Mouse (Mus musculus) neural tube, embryonic 11.5 days (tissue): Measurements from ENCODE around the gene Mia. TPM values are rescaled to one million over a fixed set of nuclear protein-coding genes. Genes with fewer than 3 reads are reported as not detected.

Source experiments
- ATAC-seq: fragments of 200-750 bp; cut with Nextera tagmentation; 2 replicates; pipeline ENCODE4 v1.8.0; 2017; ENCODE audit warnings: moderate number of reproducible peaks, mild to moderate bottlenecking, moderate TSS enrichment, moderate library complexity; ENCODE audit not compliant: insufficient read depth, low FRiP score, low TSS enrichment
- DNase-seq: peaks from one replicate; pipeline ENCODE4 v3.0.0-alpha.2; 2015; ENCODE audit warnings: low spot score
- H3K27ac ChIP-seq: fragments of 300-500 bp; sonication (generic); 2 replicates; pipeline ENCODE4 v1.5.1; 2014; ENCODE audit warnings: low read depth, mild to moderate bottlenecking, low read length
- H3K27me3 ChIP-seq: fragments of 300-500 bp; sonication (generic); 2 replicates; pipeline ENCODE4 v1.6.1; 2014; ENCODE audit warnings: mild to moderate bottlenecking, low read length, mixed read lengths; ENCODE audit not compliant: control insufficient read depth, insufficient read depth
- H3K36me3 ChIP-seq: fragments of 300-500 bp; sonication (generic); 2 replicates; pipeline ENCODE4 v1.6.1; 2014; ENCODE audit warnings: mild to moderate bottlenecking, low read length, moderate library complexity, mixed read lengths; ENCODE audit not compliant: control insufficient read depth, insufficient read depth
- H3K4me1 ChIP-seq: fragments of 300-500 bp; sonication (generic); 2 replicates; pipeline ENCODE4 v1.6.1; 2014; ENCODE audit warnings: low read length, mixed read lengths; ENCODE audit not compliant: control insufficient read depth, insufficient read depth
- H3K4me2 ChIP-seq: fragments of 300-500 bp; sonication (generic); 2 replicates; pipeline ENCODE4 v1.6.1; 2014; ENCODE audit warnings: low read depth, mild to moderate bottlenecking, moderate library complexity
- H3K4me3 ChIP-seq: fragments of 300-500 bp; sonication (generic); 2 replicates; pipeline ENCODE4 v1.5.1; 2014; ENCODE audit warnings: low read depth, low read length
- H3K9ac ChIP-seq: fragments of 300-500 bp; sonication (generic); 2 replicates; pipeline ENCODE4 v1.6.1; 2014; ENCODE audit warnings: mild to moderate bottlenecking, low read length
- H3K9me3 ChIP-seq: fragments of 300-500 bp; sonication (generic); 2 replicates; pipeline ENCODE4 v1.6.1; 2016; ENCODE audit warnings: low read length; ENCODE audit not compliant: control insufficient read depth
- WGBS: fragments of 180-500 bp; shearing (Covaris S2); extraction: QIAGEN DNeasy Blood & Tissue Kit; methylation state at CpG from one replicate; pipeline ENCODE4 v1.1.7; 2014; 5-methylcytosine and 5-hydroxymethylcytosine counted together
- microRNA counts: library from miRNA; unstranded; fragments of <30 nt; microRNA quantifications from one replicate; lab custom pipeline; 2015
- microRNA-seq: library from miRNA; unstranded; fragments of <30 nt; microRNA quantifications from one replicate; pipeline ENCODE4, GENCODE M21; 2016
- polyA plus RNA-seq: library from polyadenylated mRNA; unstranded; fragments of >200 nt; fragmentation: Nextera tagmentation; extraction: Ambion mirVana; gene quantifications from 2 replicates; pipeline ENCODE4 v1.2.1, GENCODE M21; 2014

The Mia gene
- polyA plus RNA-seq, 1 experiment from 2014 or later, result 0.60 TPM

DNA sequence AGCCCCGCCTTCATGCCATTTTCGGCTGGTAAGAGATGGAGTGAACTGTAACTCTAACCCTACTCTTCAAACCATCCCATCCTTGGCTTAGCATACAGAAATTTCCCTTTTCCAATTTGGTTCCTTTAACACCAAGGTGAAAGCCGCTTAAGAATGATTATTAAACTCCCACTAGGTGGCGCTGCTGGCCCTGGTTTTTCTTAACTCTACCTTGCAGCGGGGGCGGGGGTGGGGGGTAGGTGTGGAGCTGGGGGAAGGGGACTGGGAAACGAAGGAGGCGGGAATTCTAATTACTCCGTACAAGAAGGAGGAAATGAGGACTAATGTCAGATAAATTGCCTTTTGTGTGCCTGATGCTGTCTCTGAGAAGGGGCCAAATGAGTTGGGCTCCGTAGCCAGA, 48.4 kb downstream of the Mia start:
- H3K4me2 ChIP-seq, result no peak overlapping the region
- H3K9ac ChIP-seq, result no peak overlapping the region
- 12% methylated on average over 10 of the region's 10 CpGs for WGBS
- H3K4me3 ChIP-seq, result no peak overlapping the region
- no peaks in the 10 kb centered on the region for H3K27me3 ChIP-seq
- no peaks in the 10 kb centered on the region for H3K4me1 ChIP-seq
- H3K27ac ChIP-seq, result no peak overlapping the region
- no peaks in the 10 kb centered on the region for H3K36me3 ChIP-seq
- DNase-seq (peak; percentile 60), ATAC-seq (no peak)
- no peaks in the 10 kb centered on the region for H3K9me3 ChIP-seq

DNA sequence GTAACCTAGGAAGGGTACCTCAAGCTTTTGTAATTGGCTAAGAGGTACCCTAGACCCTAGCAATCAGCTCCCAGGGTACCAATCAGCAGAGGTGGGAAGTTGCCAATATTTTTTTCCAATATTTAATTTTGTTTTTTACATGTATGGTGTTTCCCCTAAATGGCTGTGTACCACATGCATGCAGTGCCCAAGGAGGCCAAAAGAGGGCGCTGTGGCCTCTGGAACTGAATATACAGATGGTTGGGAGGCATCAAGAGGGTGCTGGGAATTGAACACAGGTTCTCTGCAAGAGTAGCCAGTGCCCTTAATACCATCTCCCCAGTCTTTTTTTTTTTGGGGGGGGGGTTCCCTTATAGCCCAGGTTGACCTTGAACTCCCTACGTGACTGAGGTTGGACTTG, 49.6 kb downstream of the Mia start:
- DNase-seq, result no peak

DNA sequence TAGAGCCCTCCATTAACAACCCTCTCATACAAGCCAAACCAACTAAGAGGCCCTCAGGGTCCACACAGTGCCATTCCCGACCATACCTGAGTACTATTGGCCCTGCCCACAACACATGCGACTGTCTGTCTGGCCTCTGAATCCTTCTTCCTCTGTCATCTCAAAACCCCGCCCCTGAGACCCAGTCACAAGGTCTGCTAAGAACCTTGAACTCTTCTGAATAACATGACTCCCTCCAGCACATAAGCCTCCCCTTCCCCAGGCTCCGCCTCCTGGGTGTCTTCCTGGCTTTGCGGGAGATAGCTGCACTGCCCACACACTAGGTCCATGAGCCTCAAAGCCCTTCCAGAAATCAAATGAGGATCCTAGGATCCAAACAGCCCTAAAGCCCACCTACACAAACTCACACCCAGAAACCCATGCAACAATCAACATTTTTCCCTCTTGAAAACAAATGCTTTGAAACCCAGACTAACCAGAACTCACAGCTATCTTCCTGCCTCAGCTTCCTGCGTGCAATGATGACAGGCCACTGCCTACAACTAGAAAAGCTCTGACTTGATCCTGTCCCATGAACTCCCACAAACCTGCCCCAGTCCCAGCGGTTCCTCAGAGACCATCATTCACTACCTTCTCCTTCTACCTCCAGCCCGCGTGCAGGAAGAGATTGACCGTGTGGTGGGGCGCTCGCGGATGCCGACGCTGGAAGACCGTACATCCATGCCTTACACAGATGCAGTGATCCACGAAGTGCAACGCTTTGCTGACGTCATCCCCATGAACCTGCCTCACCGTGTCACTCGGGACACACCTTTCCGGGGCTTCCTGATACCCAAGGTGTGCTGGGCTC, 50.2 kb downstream of the Mia start:
- DNase-seq (no peak), ATAC-seq (no peak)
- no peaks in the 10 kb centered on the region for H3K36me3 ChIP-seq
- no peak overlapping the region for H3K4me3 ChIP-seq
- H3K4me2 ChIP-seq, result no peak overlapping the region
- no peaks in the 10 kb centered on the region for H3K27me3 ChIP-seq
- 87% methylated on average over 22 of the region's 22 CpGs for WGBS
- H3K4me1 ChIP-seq, result no peaks in the 10 kb centered on the region
- no peak overlapping the region for H3K9ac ChIP-seq
- no peaks in the 10 kb centered on the region for H3K9me3 ChIP-seq
- H3K27ac ChIP-seq, result no peak overlapping the region

More for the DNA sequence above, 49.6 kb downstream of the Mia start:
- Histone ChIP-seq H3K9me3 (no peaks in the 10 kb centered on the region), H3K27me3 (no peaks in the 10 kb centered on the region), H3K36me3 (no peaks in the 10 kb centered on the region), H3K4me2 (no peak overlapping the region), H3K27ac (no peak overlapping the region), H3K4me3 (no peak overlapping the region), H3K9ac (no peak overlapping the region), H3K4me1 (no peaks in the 10 kb centered on the region)
- WGBS, result 65% methylated on average over 2 of the region's 2 CpGs
- ATAC-seq, result no peak

DNA sequence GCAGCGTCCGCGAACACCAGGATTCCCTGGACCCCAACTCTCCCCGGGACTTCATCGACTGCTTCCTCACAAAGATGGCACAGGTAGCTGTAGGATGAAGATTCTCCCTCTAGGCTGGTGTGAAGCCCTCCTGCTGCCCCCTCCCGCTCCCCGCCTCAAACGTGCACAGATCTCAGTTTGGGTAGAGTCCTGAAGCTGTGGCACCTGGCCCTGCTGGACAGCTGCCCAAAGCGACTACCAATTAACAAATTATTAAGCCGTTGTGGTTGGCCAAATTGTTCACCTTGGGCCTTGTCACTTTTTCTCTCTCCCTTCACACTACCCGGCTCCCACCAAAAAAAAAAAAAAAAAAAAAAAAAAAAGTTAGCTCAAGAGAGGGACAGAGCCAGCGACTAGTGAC, 51.1 kb downstream of the Mia start:
- 92% methylated on average over 12 of the region's 12 CpGs for WGBS
- ATAC-seq (no peak), DNase-seq (no peak)
- H3K9me3 ChIP-seq, result no peaks in the 10 kb centered on the region
- H3K27me3 ChIP-seq, result no peaks in the 10 kb centered on the region
- no peak overlapping the region for H3K9ac ChIP-seq
- no peak overlapping the region for H3K4me3 ChIP-seq
- no peak overlapping the region for H3K4me2 ChIP-seq
- H3K36me3 ChIP-seq, result no peaks in the 10 kb centered on the region
- no peaks in the 10 kb centered on the region for H3K4me1 ChIP-seq
- no peak overlapping the region for H3K27ac ChIP-seq

MicroRNA genes within 50 kb of the gene (microRNA counts, 519-probe panel; counts per million panel counts)
- microRNA mmu-miR-1191 (lab: Ali Mortazavi, UCI), result 171 counts per million, percentile 57 among the panel's probes with 10 or more counts

Small RNAs within 50 kb of the gene (microRNA-seq; reads per million reads assigned to microRNA genes)
- 2.9 reads per million, percentile 4 among the genes with 10 or more reads in this experiment for gene Mir1191
- gene Mir3101, result 0.78 reads per million

Other genes with a start within 250 kb of the Mia start
- gene Cyp2a22, start 241.8 kb downstream of the Mia start, polyA plus RNA-seq, result not detected in 2 replicates
- not detected in 2 replicates for gene Cyp2a12, start 152.1 kb downstream of the Mia start, polyA plus RNA-seq
- gene Cyp2f2, start 61.2 kb downstream of the Mia start, polyA plus RNA-seq, result not detected in 2 replicates
- gene Cyp2t4, start 27.4 kb downstream of the Mia start, polyA plus RNA-seq, result not detected in 2 replicates
- 51.0 and 54.6 TPM in 2 replicates for gene Egln2, start 14.4 kb downstream of the Mia start, polyA plus RNA-seq
- gene Rab4b, start 2.3 kb downstream of the Mia start, polyA plus RNA-seq, result 67.0 and 72.6 TPM in 2 replicates
- gene Gm21983, start 71 bp downstream of the Mia start, polyA plus RNA-seq, result not detected in 2 replicates
- 3.8 and 4.4 TPM in 2 replicates for gene BC024978, start 14.6 kb upstream of the Mia start, polyA plus RNA-seq
- 332 and 363 TPM in 2 replicates for gene Snrpa, start 15.1 kb upstream of the Mia start, polyA plus RNA-seq
- gene Itpkc, start 47.5 kb upstream of the Mia start, polyA plus RNA-seq, result 6.5 and 8.3 TPM in 2 replicates
- gene Coq8b, start 51.9 kb upstream of the Mia start, polyA plus RNA-seq, result 15.8 and 17.1 TPM in 2 replicates
- 21.6 and 21.7 TPM in 2 replicates for gene Numbl, start 77.3 kb upstream of the Mia start, polyA plus RNA-seq
- gene Ltbp4, start 156.5 kb upstream of the Mia start, polyA plus RNA-seq, result 7.0 and 8.0 TPM in 2 replicates
- 52.8 and 55.2 TPM in 2 replicates for gene Shkbp1, start 174.9 kb upstream of the Mia start, polyA plus RNA-seq
- gene Gm20479, start 176.3 kb upstream of the Mia start, polyA plus RNA-seq, result not detected in 2 replicates